Mouse (Mus musculus) large intestine, adult 2 months (tissue): ENCODE measurements around the gene Mrgprf. TPM values are rescaled to one million over a fixed set of nuclear protein-coding genes. Genes with fewer than 3 reads are reported as not detected.

Experiments used
- DNase-seq: peaks from one replicate; pipeline ENCODE4 v3.0.0-alpha.2; 2012; ENCODE audit warnings: low read depth, low spot score
- WGBS: fragments of 180-500 bp; shearing (Covaris S2); methylation state at CpG from one replicate; pipeline ENCODE4 v1.1.7; 2018; 5-methylcytosine and 5-hydroxymethylcytosine counted together
- polyA plus RNA-seq: library from polyadenylated mRNA; depleted of rRNA; stranded (reverse); fragments of >200 nt; gene quantifications from 2 replicates; pipeline ENCODE4 v1.2.3, GENCODE M21; 2012; rRNA removed

Mrgprf gene
- polyA plus RNA-seq, 1 experiment, result 22.3 TPM

GRCm38 (mm10) chr7:145332376-145333041 is 31.9 kb downstream of the Mrgprf start:
- 23% methylated on average over 1 of the region's 1 CpGs for WGBS
- no peak for DNase-seq

GRCm38 (mm10) chr7:145333936-145334335 is 33.3 kb downstream of the Mrgprf start:
- DNase-seq, result no peak
- 84% methylated on average over 6 of the region's 6 CpGs for WGBS

GRCm38 (mm10) chr7:145334428-145335027 is 33.9 kb downstream of the Mrgprf start:
- no peak for DNase-seq
- WGBS, result 62% methylated on average over 4 of the region's 4 CpGs

DNA sequence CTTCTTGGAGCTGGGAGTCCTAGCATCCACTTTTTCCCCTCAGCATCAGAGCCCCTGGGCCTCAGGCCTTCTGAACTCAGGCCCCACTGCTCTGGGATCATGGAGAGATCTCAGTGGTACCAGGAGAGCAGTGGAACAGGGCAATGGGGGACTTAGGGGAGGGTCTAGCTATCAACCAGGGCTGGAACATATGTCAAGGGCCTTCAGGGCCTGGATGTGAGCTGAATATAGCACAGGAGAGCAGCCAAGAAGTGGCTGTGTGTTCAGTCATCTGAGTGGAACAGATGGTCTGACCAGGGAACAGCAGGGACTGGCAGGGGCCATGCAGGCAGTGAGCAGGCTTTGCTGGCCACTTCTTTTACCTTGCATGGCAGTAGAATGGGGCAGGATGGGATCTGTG is 34.6 kb downstream of the Mrgprf start:
- DNase-seq, result no peak

DNA sequence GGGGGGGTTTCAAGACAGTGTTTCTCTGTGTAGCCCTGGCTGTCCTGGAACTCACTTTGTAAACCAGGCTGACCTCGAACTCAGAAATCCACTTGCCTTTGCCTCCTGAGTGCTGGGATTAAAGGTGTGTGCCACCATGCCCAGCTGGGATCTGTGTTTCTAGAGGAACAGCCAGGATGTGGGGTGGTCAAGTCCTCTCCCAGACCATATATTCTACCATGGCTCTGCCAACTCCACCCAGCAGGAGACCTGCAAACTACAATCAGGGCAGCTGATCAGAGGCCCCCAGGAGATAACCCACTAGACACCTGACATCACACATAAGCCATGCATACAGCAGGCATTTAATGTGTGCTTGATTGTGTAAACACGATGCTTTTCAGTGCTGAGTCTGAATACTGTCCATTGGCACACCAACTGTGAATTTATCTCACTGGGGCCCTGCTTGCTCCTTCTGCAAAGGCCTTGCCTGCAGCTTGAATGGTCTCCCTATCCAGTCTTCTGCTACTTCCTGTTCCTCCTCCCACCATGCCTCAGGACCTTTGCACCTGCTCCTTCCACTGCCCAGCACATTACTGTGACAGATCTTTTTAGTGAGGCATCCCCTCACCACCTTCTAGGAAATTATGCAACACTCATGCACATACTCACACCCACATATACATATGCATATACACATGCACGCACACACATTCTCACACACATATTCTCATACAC is 35.1 kb downstream of the Mrgprf start:
- DNase-seq, result no peak
- 88% methylated on average over 3 of the region's 3 CpGs for WGBS

- WGBS, result 63% methylated on average over 2 of the region's 2 CpGs
- DNase-seq, result no peak
Observed at GRCm38 (mm10) chr7:145337889-145338288, 37.3 kb downstream of the Mrgprf start.

- 82% methylated on average over 5 of the region's 5 CpGs for WGBS
- DNase-seq, result no peak
Observed at GRCm38 (mm10) chr7:145340248-145340904, 39.7 kb downstream of the Mrgprf start.

Other genes starting within 250 kb of the Mrgprf start
- gene 1810010D01Rik, start 92.7 kb upstream of the Mrgprf start, polyA plus RNA-seq, result 4.8 and 4.9 TPM in 2 replicates
- gene Tpcn2, start 16.8 kb upstream of the Mrgprf start, polyA plus RNA-seq, result 12.6 and 17.1 TPM in 2 replicates
- gene Mrgprd, start 14.0 kb downstream of the Mrgprf start, polyA plus RNA-seq, result not detected in 2 replicates